Mouse (Mus musculus) monocyte, adult 5-6 weeks (primary cell): ENCODE results near the gene Klri2. TPM values are rescaled to one million over a fixed set of nuclear protein-coding genes. Genes with fewer than 3 reads are reported as not detected.
"Not testable (repeated sequence)": the region's sequence is repeated elsewhere in the genome, so short reads cannot be mapped to it uniquely, and the experiment has no call there.

ENCODE experiments used
- ATAC-seq: fragments of 153-309, 156-312 bp; replicated peaks from 2 replicates; pipeline ENCODE4 v1.8.0; 2017; ENCODE audit warnings: mild to moderate bottlenecking; ENCODE audit not compliant: low TSS enrichment, insufficient number of reproducible peaks, severe bottlenecking, poor library complexity, low FRiP score
- total RNA-seq: library from RNA; stranded (forward); fragments of 200-1000, 200-491, 200-594 nt; gene quantifications from 3 replicates; pipeline ENCODE4 v1.2.3, GENCODE M21; 2017

Gene Klri2
- 97.7 to 348 TPM (median 123 TPM) in 3 replicates for total RNA-seq

GRCm38 (mm10) chr6:129740069-129740721 is at the start of gene Klri2:
Gene Klri2 (minus strand): TSS chr6:129740484.
- peak; percentile 40; the same call in 1 of the 2 replicates for ATAC-seq

GRCm38 (mm10) chr6:129784170-129784569 is 43.9 kb upstream of the Klri2 start, which contains the start of gene Gm156:
Gene Gm156 (minus strand): TSS chr6:129784270.
- not testable (repeated sequence) for ATAC-seq

GRCm38 (mm10) chr6:129747654-129748032 is 7.4 kb upstream of the Klri2 start:
- ATAC-seq: peak; percentile 82

GRCm38 (mm10) chr6:129747016-129747653 is 6.9 kb upstream of the Klri2 start:
- ATAC-seq: peak; percentile 93

- peak; percentile 27; the same call in 1 of the 2 replicates for ATAC-seq
Measured at GRCm38 (mm10) chr6:129746151-129746550, 5.9 kb upstream of the Klri2 start.

- ATAC-seq: 0 out of 2 replicates have a peak, but pooled peaks have one; percentile 50
Measured at GRCm38 (mm10) chr6:129736414-129736813, 3.9 kb downstream of the Klri2 start.

GRCm38 (mm10) chr6:129727237-129727636 is 13.0 kb downstream of the Klri2 start:
- ATAC-seq: no peak

- no peak for ATAC-seq
Measured at GRCm38 (mm10) chr6:129721390-129721789, 18.9 kb downstream of the Klri2 start.

GRCm38 (mm10) chr6:129720487-129720886 is 19.8 kb downstream of the Klri2 start:
- ATAC-seq: no peak

GRCm38 (mm10) chr6:129717032-129717431 is 23.3 kb downstream of the Klri2 start, which contains the start of gene Klri1:
Gene Klri1 (minus strand): TSS chr6:129717132.
- no peak for ATAC-seq

- peak; percentile 93 for ATAC-seq
Measured at GRCm38 (mm10) chr6:129713566-129713965, 26.7 kb downstream of the Klri2 start.

- ATAC-seq: not testable (repeated sequence)
Measured at GRCm38 (mm10) chr6:129691436-129691835, 48.8 kb downstream of the Klri2 start.

GRCm38 (mm10) chr6:129680379-129680778 is 59.9 kb downstream of the Klri2 start:
- ATAC-seq: no peak

Other genes starting within 250 kb of the Klri2 start
- gene Olr1, start 233.3 kb downstream of the Klri2 start, total RNA-seq: 8.4 to 15.7 TPM (median 11.1 TPM) in 3 replicates
- gene Tmem52b, start 227.9 kb downstream of the Klri2 start, total RNA-seq: 1.9 TPM in 1 of 3 replicates, not detected in the others
- 27.9 to 39.7 TPM (median 35.0 TPM) in 3 replicates for gene Gabarapl1, start 207.3 kb downstream of the Klri2 start, total RNA-seq
- 390 to 1,008 TPM (median 400 TPM) in 3 replicates for gene Klre1, start 162.6 kb downstream of the Klri2 start, total RNA-seq
- 278 to 891 TPM (median 296 TPM) in 3 replicates for gene Klrd1, start 148.7 kb downstream of the Klri2 start, total RNA-seq
- 316 to 1,130 TPM (median 336 TPM) in 3 replicates for gene Klrk1, start 116.6 kb downstream of the Klri2 start, total RNA-seq
- 10.2 to 77.0 TPM (median 14.9 TPM) in 3 replicates for gene Klrc3, start 97.1 kb downstream of the Klri2 start, total RNA-seq
- 92.3 to 435 TPM (median 102 TPM) in 3 replicates for gene Klrc2, start 79.8 kb downstream of the Klri2 start, total RNA-seq
- 135 to 407 TPM (median 135 TPM) in 3 replicates for gene Klrc1, start 61.5 kb downstream of the Klri2 start, total RNA-seq
- 2.2 to 10.4 TPM (median 6.7 TPM) in 3 replicates for gene Klri1, start 23.4 kb downstream of the Klri2 start, total RNA-seq
- gene Gm156, start 43.8 kb upstream of the Klri2 start, total RNA-seq: not detected in 3 replicates
- gene Gm17631, start 122.2 kb upstream of the Klri2 start, total RNA-seq: not detected in 3 replicates
- 1.0 to 2.1 TPM in 2 of 3 replicates, not detected in the other for gene Klra17, start 136.2 kb upstream of the Klri2 start, total RNA-seq
- 2.9 to 20.6 TPM (median 14.9 TPM) in 3 replicates for gene Klra5, start 177.2 kb upstream of the Klri2 start, total RNA-seq